Mouse (Mus musculus) R1 (cell line): ENCODE results near the gene Olfr1445.

ENCODE experiments used
- DNase-seq: peaks from one replicate; pipeline ENCODE4 v3.0.0-alpha.2; 2018; ENCODE audit warnings: low read depth, low spot score

Olfr1445 gene

DNA sequence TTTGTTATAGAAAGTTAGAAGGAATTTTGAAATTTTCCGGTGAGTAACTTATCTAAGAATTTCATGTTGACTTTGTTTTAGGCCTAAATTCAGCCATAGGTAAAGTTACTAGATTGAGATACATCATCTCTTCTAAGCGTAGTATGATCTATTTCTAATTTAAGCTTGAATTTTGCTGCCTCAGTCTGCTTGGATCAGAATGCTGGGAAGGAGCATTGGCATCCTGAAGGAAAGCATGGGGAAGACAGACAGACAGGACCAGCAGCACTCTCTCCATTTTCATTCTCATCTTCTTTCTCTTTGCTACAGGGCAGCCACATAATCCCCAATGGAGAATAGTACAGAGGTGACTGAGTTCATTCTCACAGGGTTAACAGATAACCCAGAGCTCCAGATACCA lies at the start of gene Olfr1445:
Gene Olfr1445, plus strand, starts transcription at position 301 of the 400 bp plus-strand sequence.
- DNase-seq, result no peak

DNA sequence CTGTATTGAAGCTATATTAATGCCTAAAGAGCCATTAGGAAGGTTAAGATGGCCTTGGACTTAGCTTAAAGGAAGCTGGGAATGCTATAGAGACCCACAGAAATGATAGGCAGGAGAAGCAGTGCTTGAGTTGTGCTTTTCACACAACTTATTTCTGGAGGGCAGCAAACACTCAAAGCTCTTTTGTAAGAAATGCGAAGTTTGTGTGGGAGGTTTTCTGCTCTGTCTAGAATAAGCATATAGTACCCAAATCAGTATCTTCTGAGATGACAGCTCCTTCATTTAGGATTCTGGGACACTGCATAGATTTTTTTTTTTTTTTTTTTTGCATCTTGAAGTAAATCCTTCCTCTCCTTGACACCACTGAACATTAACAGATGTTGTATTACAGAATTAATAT lies 45.1 kb upstream of the Olfr1445 start:
- no peak for DNase-seq

DNA sequence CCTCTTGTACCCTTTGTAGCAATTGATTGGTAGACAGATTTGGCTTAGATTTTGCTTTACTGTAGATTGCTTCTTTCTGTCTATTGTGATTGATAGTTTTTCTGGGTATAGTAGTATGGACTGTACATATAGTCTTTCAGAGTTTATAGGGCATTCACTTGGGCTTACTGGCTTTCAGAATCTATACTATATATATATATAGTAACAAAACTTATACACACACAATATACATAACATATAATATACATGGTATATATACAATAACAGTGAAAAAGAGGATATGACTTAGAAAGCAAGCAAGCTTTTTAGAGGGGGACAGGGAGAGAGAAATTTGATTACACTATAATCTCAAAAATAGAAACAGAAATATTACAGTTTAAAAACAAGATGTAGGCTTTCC lies 37.3 kb upstream of the Olfr1445 start, which contains the start of gene Gm5244:
Gene Gm5244, plus strand, starts transcription at position 301 of the 400 bp plus-strand sequence.
- DNase-seq, result no peak

DNA sequence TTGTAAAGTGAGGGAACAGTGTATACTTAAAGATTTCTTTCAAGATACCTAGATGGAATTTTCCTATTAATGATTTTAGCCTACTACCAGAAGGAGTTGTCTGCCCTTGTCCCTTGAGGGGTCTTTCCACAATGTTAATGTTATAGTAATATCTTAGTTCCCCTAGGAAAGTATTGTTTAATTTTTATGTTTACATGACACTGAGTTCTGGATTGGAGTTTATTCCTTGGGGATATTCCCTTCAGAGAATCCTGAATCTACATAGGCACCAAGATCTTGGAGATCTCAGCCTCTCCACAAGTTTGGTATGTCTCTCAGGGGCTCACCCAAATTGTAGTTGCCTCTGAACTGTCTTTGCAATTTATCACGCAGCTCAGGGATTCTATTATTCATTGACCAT lies 26.7 kb upstream of the Olfr1445 start, which contains the start of gene Olfr1444:
Gene Olfr1444, plus strand, starts transcription at position 301 of the 400 bp plus-strand sequence.
- no peak for DNase-seq

DNA sequence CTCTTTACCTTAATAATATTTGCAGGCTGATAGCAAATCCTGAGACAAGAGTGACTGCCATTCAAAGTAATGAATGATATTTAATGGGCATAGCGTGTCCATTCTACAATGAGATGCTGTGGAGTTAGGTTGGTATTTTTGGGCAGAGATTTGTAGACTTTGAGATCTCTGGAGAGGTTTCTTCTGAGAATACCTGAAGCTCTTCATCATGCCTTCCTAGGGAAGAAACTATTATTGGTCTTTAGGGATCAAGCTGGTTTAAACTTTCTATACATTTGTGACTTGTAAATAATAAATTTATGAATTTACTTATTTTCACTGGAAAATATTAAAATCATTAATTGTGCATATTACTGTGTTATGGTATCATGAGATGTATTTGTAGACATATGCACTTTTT lies 9.8 kb downstream of the Olfr1445 start, which contains the start of gene Olfr1446:
Gene Olfr1446, minus strand, starts transcription at position 101 of the 400 bp plus-strand sequence.
- no peak for DNase-seq

DNA sequence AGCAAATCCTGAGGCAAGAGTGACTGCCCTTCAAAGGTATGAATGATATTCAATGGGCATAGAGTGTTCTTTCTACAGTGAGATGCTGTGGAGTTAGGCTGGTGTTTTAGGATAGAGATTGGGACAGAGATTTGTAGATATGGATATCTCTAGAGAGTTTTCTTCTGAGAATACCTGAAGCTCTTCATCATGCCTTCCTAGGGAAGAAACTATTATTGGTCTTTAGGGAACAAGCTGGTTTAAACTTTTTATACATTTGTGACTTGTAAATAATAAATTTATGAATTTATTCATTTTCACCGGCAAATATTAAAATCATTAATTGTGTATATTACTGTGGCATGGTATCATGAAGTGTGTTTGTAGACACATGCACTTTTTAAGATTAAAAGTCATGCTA lies 20.0 kb downstream of the Olfr1445 start, which contains the start of gene Olfr1447:
Gene Olfr1447, minus strand, starts transcription at position 101 of the 400 bp plus-strand sequence.
- no peak for DNase-seq

DNA sequence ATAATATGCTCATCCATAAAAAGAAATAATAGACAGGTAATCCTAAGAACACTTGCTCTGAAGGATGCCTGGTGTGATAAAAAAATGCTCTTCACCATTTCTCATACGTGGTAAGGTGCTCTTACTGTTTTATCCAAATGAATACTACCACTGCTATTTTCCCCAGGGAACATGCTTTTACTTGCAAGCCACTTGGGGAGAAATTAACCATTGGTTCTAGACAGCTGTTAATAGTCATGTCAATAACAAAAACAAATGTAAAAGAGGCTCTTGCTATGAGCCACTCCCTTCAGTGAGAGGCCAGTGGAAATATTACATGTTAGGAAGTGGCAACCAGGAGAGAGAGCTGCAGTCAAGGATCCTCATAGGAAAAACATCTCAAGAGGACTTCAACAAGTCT lies 40.7 kb downstream of the Olfr1445 start, which contains the start of gene Olfr1448:
Gene Olfr1448, minus strand, starts transcription at position 101 of the 400 bp plus-strand sequence.
- no peak for DNase-seq

DNA sequence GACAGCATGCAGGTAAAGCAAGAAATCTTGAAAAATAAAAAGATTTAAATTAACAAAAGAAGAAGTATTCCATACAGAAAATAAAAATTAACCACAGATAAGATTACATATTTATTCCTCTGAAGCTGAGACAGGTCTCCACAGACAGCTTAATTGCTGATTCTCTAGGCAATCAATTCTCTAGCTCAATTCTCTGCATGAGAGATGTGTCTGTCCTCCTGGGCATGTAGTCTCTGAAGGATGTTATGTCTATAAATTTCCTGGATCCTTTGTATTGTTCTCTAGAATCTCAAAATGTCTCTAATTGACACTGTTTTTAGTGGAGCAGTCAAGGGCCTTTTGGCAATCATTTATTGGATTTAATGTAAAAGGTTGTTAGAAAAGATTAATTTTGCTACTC lies 46.9 kb downstream of the Olfr1445 start, which contains the start of gene Olfr1449:
Gene Olfr1449, plus strand, starts transcription at position 301 of the 400 bp plus-strand sequence.
- DNase-seq, result no peak
